Mouse (Mus musculus) MEL (cell line): ENCODE results near the gene Pomgnt1. TPM values are rescaled to one million over a fixed set of nuclear protein-coding genes. Genes with fewer than 3 reads are reported as not detected.
A peak's percentile ranks its signal among the peaks of the same experiment; 100 is the strongest.

Experiments
- DNase-seq: peaks from one replicate; pipeline ENCODE4 v3.0.0; 2011; ENCODE audit warnings: low read depth, low spot score
- H3K27ac ChIP-seq: 2 replicates; pipeline ENCODE4 v1.5.1; 2012; ENCODE audit warnings: low read depth, mild to moderate bottlenecking, control low read depth, low read length, moderate library complexity; ENCODE audit not compliant: control insufficient read depth
- H3K27me3 ChIP-seq, 2 experiments: fragments of 150-350 bp in 1 of 2; sonication (generic) in 1 of 2; 2 replicates each; pipeline ENCODE4 v1.6.1; 2012; ENCODE audit warnings: low read length in 2 of 2, mild to moderate bottlenecking in 2 of 2, improper control_type of control experiment in 1 of 2, moderate library complexity in 1 of 2; ENCODE audit not compliant: insufficient read depth in 2 of 2, control insufficient read depth in 1 of 2
- H3K36me3 ChIP-seq, 2 experiments: 2 replicates each; pipeline ENCODE4 v1.6.1; 2012 to 2014; ENCODE audit warnings: low read length in 2 of 2, improper control_type of control experiment in 1 of 2, inconsistent platforms in 1 of 2, mild to moderate bottlenecking in 1 of 2; ENCODE audit not compliant: insufficient read depth in 2 of 2, control insufficient read depth in 1 of 2
- H3K4me1 ChIP-seq, 2 experiments: fragments of 150-350 bp in 1 of 2; sonication (generic) in 1 of 2; 2 replicates each; pipeline ENCODE4 v1.6.1; 2012; ENCODE audit warnings: low read length in 2 of 2, improper control_type of control experiment in 1 of 2, mild to moderate bottlenecking in 1 of 2; ENCODE audit not compliant: insufficient read depth in 2 of 2, control insufficient read depth in 1 of 2
- H3K4me3 ChIP-seq, 2 experiments: fragments of 150-350 bp in 1 of 2; sonication (generic) in 1 of 2; 2 replicates each; pipeline ENCODE4 v1.5.1; 2012; ENCODE audit warnings: low read depth in 2 of 2, low read length in 2 of 2, mild to moderate bottlenecking in 2 of 2, moderate library complexity in 2 of 2, control low read depth in 1 of 2, improper control_type of control experiment in 1 of 2; ENCODE audit not compliant: control insufficient read depth in 1 of 2, insufficient read depth in 1 of 2
- H3K79me2 ChIP-seq: 2 replicates; pipeline ENCODE4 v1.6.1; 2012; ENCODE audit warnings: mild to moderate bottlenecking, low read length, moderate library complexity; ENCODE audit not compliant: control insufficient read depth, poor library complexity, insufficient read depth
- H3K9ac ChIP-seq: 2 replicates; pipeline ENCODE4 v1.6.1; 2012; ENCODE audit warnings: low read depth, mild to moderate bottlenecking, control low read depth, low read length, moderate library complexity; ENCODE audit not compliant: control insufficient read depth, poor library complexity, severe bottlenecking
- H3K9me3 ChIP-seq: fragments of 150-350 bp; sonication (generic); replicated peaks from 2 replicates; pipeline ENCODE4 v1.6.1; 2012; ENCODE audit warnings: mild to moderate bottlenecking, low read length, improper control_type of control experiment, moderate library complexity; ENCODE audit not compliant: insufficient read depth
- BHLHE40 ChIP-seq: IDR thresholded peaks from 2 replicates; pipeline ENCODE4 v1.6.1; 2012; ENCODE audit warnings: low read depth, mild to moderate bottlenecking, inconsistent platforms, low read length, improper control_type of control experiment, borderline replicate concordance
- CHD1 ChIP-seq: IDR thresholded peaks from 2 replicates; pipeline ENCODE4 v1.6.1; 2012; ENCODE audit warnings: low read depth, mild to moderate bottlenecking, inconsistent platforms, low read length, improper control_type of control experiment
- E2F4 ChIP-seq: IDR thresholded peaks from 2 replicates; pipeline ENCODE4 v1.6.1; 2011; ENCODE audit warnings: low read depth, low read length, improper control_type of control experiment, borderline replicate concordance
- EP300 ChIP-seq, 2 experiments: IDR thresholded peaks; 2 replicates each; pipeline ENCODE4 v1.6.1; 2011; ENCODE audit warnings: improper control_type of control experiment in 2 of 2, low read length in 2 of 2, low read depth in 1 of 2, mild to moderate bottlenecking in 1 of 2
- ETS1 ChIP-seq: IDR thresholded peaks from 2 replicates; pipeline ENCODE4 v1.6.1; 2012; ENCODE audit warnings: low read depth, mild to moderate bottlenecking, inconsistent platforms, low read length, improper control_type of control experiment, moderate library complexity
- GATA1 ChIP-seq: IDR thresholded peaks from 2 replicates; pipeline ENCODE4 v1.6.1; 2011; ENCODE audit warnings: low read depth, low read length, improper control_type of control experiment
- HCFC1 ChIP-seq: IDR thresholded peaks from 2 replicates; pipeline ENCODE4 v1.6.1; 2012; ENCODE audit warnings: low read depth, mild to moderate bottlenecking, inconsistent platforms, low read length, improper control_type of control experiment, moderate library complexity
- KAT2A ChIP-seq: conservative IDR thresholded peaks from 2 replicates; pipeline ENCODE4 v1.6.1; 2012; ENCODE audit warnings: low read depth, low read length, improper control_type of control experiment, inconsistent platforms
- MAFK ChIP-seq: IDR thresholded peaks from 2 replicates; pipeline ENCODE4 v1.6.1; 2011; ENCODE audit warnings: low read depth, mild to moderate bottlenecking, low read length, improper control_type of control experiment, borderline replicate concordance
- MAX ChIP-seq: IDR thresholded peaks from 2 replicates; pipeline ENCODE4 v1.6.1; 2011; ENCODE audit warnings: low read length, improper control_type of control experiment
- MAZ ChIP-seq: IDR thresholded peaks from 2 replicates; pipeline ENCODE4 v1.6.1; 2012; ENCODE audit warnings: low read depth, mild to moderate bottlenecking, inconsistent platforms, low read length, improper control_type of control experiment
- MXI1 ChIP-seq: IDR thresholded peaks from 2 replicates; pipeline ENCODE4 v1.6.1; 2011; ENCODE audit warnings: mild to moderate bottlenecking, low read depth, low read length, improper control_type of control experiment
- MYB ChIP-seq: IDR thresholded peaks from 2 replicates; pipeline ENCODE4 v1.6.1; 2011; ENCODE audit warnings: mild to moderate bottlenecking, low read depth, low read length, improper control_type of control experiment
- MYC ChIP-seq: IDR thresholded peaks from 2 replicates; pipeline ENCODE4 v1.6.1; 2011; ENCODE audit warnings: low read depth, mild to moderate bottlenecking, low read length, improper control_type of control experiment, moderate library complexity
- NELFE ChIP-seq: IDR thresholded peaks from 2 replicates; pipeline ENCODE4 v1.6.1; 2011; ENCODE audit warnings: low read depth, low read length, improper control_type of control experiment
- POLR2A ChIP-seq, 2 experiments: IDR thresholded peaks; 2 replicates each; pipeline ENCODE4 v1.6.1; 2011 to 2012; ENCODE audit warnings: low read length in 2 of 2, mild to moderate bottlenecking in 2 of 2, control low read depth in 1 of 2, improper control_type of control experiment in 1 of 2, low read depth in 1 of 2, moderate library complexity in 1 of 2; ENCODE audit not compliant: control insufficient read depth in 1 of 2, insufficient read depth in 1 of 2, poor library complexity in 1 of 2
- POLR2AphosphoS5 ChIP-seq: IDR thresholded peaks from 2 replicates; pipeline ENCODE4 v1.6.1; 2012; ENCODE audit warnings: low read depth, borderline replicate concordance, mild to moderate bottlenecking, inconsistent platforms, low read length, moderate library complexity, mixed read lengths
- RAD21 ChIP-seq: IDR thresholded peaks from 2 replicates; pipeline ENCODE4 v1.6.1; 2011; ENCODE audit warnings: mild to moderate bottlenecking, low read depth, low read length, improper control_type of control experiment
- SIN3A ChIP-seq: IDR thresholded peaks from 2 replicates; pipeline ENCODE4 v1.6.1; 2012; ENCODE audit warnings: low read length, improper control_type of control experiment, inconsistent platforms
- TAL1 ChIP-seq: IDR thresholded peaks from 2 replicates; pipeline ENCODE4 v1.6.1; 2012; ENCODE audit warnings: mild to moderate bottlenecking, inconsistent platforms, low read length, moderate library complexity, mixed read lengths
- TCF12 ChIP-seq: IDR thresholded peaks from 2 replicates; pipeline ENCODE4 v1.6.1; 2014; ENCODE audit warnings: low read depth, mild to moderate bottlenecking, inconsistent platforms, low read length, improper control_type of control experiment, moderate library complexity
- USF1 ChIP-seq: IDR thresholded peaks from 2 replicates; pipeline ENCODE4 v1.6.1; 2014; ENCODE audit warnings: low read depth, mild to moderate bottlenecking, inconsistent platforms, low read length, improper control_type of control experiment, moderate library complexity
- ZC3H11A ChIP-seq: IDR thresholded peaks from 2 replicates; pipeline ENCODE4 v1.6.1; 2012; ENCODE audit warnings: low read depth, mild to moderate bottlenecking, inconsistent platforms, low read length, improper control_type of control experiment
- ZMIZ1 ChIP-seq: IDR thresholded peaks from 2 replicates; pipeline ENCODE4 v1.6.1; 2012; ENCODE audit warnings: low read depth, mild to moderate bottlenecking, inconsistent platforms, low read length, improper control_type of control experiment, moderate library complexity
- polyA plus RNA-seq, 2 experiments: library from polyadenylated mRNA; stranded (reverse) in 1 of 2; unstranded in 1 of 2; fragments of >175 nt in 1 of 2; fragments of >200 nt in 1 of 2; gene quantifications; 2 replicates each; pipeline versions ENCODE4 v1.2.1 to v1.2.4; 2012; ENCODE audit warnings: low replicate concordance in 2 of 2, low read depth in 1 of 2; ENCODE audit not compliant: insufficient read length in 2 of 2, insufficient read depth in 1 of 2, missing spikeins in 1 of 2
- total RNA-seq: library from RNA; depleted of rRNA; stranded (reverse); fragments of 300-350 nt; gene quantifications from 2 replicates; pipeline ENCODE4 v1.2.3, GENCODE M21; 2012

Pomgnt1 gene
- total and polyA plus RNA-seq, 3 experiments: 33.6 to 35.3 TPM; not detected in 1

DNA sequence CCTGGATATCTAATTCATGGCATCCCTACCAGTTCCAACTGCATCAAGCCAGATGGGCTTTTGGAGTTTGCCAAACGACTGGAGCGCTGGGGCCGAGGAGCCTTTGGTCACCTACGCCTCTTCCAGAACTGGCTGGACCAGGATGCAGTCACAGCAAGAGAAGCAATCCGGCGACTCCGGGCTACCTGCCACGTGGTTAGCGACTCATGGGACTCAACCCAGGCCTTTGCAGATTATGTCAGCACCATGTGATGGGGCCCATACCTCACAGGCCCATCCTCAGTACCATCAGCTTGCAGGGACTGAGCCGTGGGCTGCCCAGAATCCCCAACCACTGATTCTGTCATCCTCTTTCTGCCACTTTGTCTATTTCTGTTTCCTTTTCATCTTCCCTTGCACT lies 27.3 kb upstream of the Pomgnt1 start:
- Histone ChIP-seq H3K36me3 (peaks cover 11 to 24% of the 10 kb centered on the region in 2 experiments), H3K4me3 (no peak overlapping the region), H3K9me3 (no peaks in the 10 kb centered on the region), H3K27me3 (no peaks in the 10 kb centered on the region), H3K27ac (no peak overlapping the region), H3K4me1 (peaks cover 0 to 8% of the 10 kb centered on the region in 2 experiments; a peak in 2 of 4 replicates), H3K9ac (no peak overlapping the region), H3K79me2 (no peaks in the 10 kb centered on the region)
- no peak for TF ChIP-seq NELFE
- no peak for DNase-seq

DNA sequence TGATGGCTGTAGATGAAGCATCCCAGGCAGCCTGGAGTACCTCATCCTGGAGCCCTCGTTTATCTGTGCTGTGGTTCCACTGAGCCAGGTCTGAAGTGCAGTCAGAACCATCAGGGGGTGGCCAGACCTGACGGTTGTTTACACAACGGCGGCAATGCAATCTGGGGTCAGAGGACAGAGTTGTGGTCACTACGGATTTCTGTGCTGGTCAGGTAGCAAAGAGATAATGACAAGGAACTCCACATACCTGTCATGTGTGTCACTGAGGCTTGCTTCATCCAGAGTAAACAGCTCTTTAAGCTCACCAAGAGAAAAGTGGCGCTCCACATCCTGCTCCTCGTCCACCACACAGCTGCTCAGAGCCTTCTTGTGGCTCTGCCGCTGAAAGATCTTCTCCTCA lies 26.4 kb upstream of the Pomgnt1 start:
- H3K27ac ChIP-seq: no peak overlapping the region

GRCm38 (mm10) chr4:116100959-116101358 lies 22.7 kb upstream of the Pomgnt1 start:
- no peak overlapping the region for H3K9ac ChIP-seq
- TF ChIP-seq E2F4 (no peak), SIN3A (0 out of 2 replicates have a peak, but pooled peaks have one; percentile 61), POLR2AphosphoS5 (no peak), ZC3H11A (no peak), CHD1 (no peak), MYB (no peak), BHLHE40 (peak; percentile 99), USF1 (no peak; the same call in 1 of the 2 replicates), MAFK (no peak), MAX (peak; percentile 34; the same call in 1 of the 2 replicates), GATA1 (peak; percentile 76), MYC (peak; percentile 46; the same call in 1 of the 2 replicates), NELFE (no peak), MAZ (no peak), EP300 (IDR thresholded peaks at IDR 0.05; ENCODE audit: low read depth in 1 of 2, low read length in 2 of 2) (peak; percentile 54 to 80), TAL1 (peak; percentile 92), TCF12 (peak; percentile 92), MXI1 (peak; percentile 45; the same call in 1 of the 2 replicates), KAT2A (no peak), RAD21 (no peak), ETS1 (peak; percentile 94), POLR2A (IDR thresholded peaks at IDR 0.05; ENCODE audit: control insufficient read depth in 1 of 2, insufficient read depth in 1 of 2, low read depth in 1 of 2, low read length in 2 of 2, poor library complexity in 1 of 2) (no peak), ZMIZ1 (no peak)
- TF ChIP-seq, all 39 proteins: peak for 10
- peak overlapping the region; percentile 6; the same call in 1 of the 2 replicates for H3K27ac ChIP-seq
- no peak overlapping the region for H3K4me3 ChIP-seq
- peaks cover 12 to 24% of the 10 kb centered on the region in 2 experiments for H3K36me3 ChIP-seq
- peaks cover 0 to 13% of the 10 kb centered on the region in 2 experiments; a peak in 3 of 4 replicates for H3K4me1 ChIP-seq
- no peaks in the 10 kb centered on the region for H3K9me3 ChIP-seq
- no peaks in the 10 kb centered on the region for H3K27me3 ChIP-seq
- peak; percentile 66 for DNase-seq
- H3K79me2 ChIP-seq: no peaks in the 10 kb centered on the region

More for the DNA sequence above, 26.4 kb upstream of the Pomgnt1 start:
- Histone ChIP-seq H3K9ac (no peak overlapping the region), H3K9me3 (no peaks in the 10 kb centered on the region), H3K36me3 (peaks cover 12 to 23% of the 10 kb centered on the region in 2 experiments), H3K79me2 (no peaks in the 10 kb centered on the region), H3K4me3 (no peak overlapping the region), H3K4me1 (peaks cover 0 to 13% of the 10 kb centered on the region in 2 experiments; a peak in 3 of 4 replicates), H3K27me3 (no peaks in the 10 kb centered on the region)
- DNase-seq: no peak
- TF ChIP-seq HCFC1 (no peak), MXI1 (no peak)
